Mouse (Mus musculus): Measurements from ENCODE around the gene Hist1h4h. TPM values are rescaled to one million over a fixed set of nuclear protein-coding genes. Genes with fewer than 3 reads are reported as not detected.
A peak's percentile ranks its signal among the peaks of the same experiment; 100 is the strongest.
"Not testable (repeated sequence)": the region's sequence is repeated elsewhere in the genome, so short reads cannot be mapped to it uniquely, and the experiment has no call there.

Gene Hist1h4h
- polyA plus RNA-seq, 1 experiment from 2014 or later: 4.6 TPM

GRCm38 (mm10) chr13:23552962-23553361 is 22.1 kb downstream of the Hist1h4h start, which contains the start of gene Hist1h1d:
Gene Hist1h1d, plus strand, starts transcription at chr13:23553262.
- H3K36me3 ChIP-seq: no peaks in the 10 kb centered on the region
- no peaks in the 10 kb centered on the region for H3K27me3 ChIP-seq (replicated peaks)
- H3K9ac ChIP-seq: no peak within 1 kb of the TSS
- peak within 1 kb of the TSS; percentile 98; the same call in 1 of the 2 replicates for H3K4me2 ChIP-seq (replicated peaks)
- no peak within 1 kb of the TSS for H3K4me3 ChIP-seq
- ATAC-seq (ENCODE audit: low FRiP score, low read depth): no peak
- no peaks in the 10 kb centered on the region for H3K9me3 ChIP-seq
- peaks cover 12% of the 10 kb centered on the region; the same call in 1 of the 2 replicates for H3K4me1 ChIP-seq
- H3K27ac ChIP-seq: no peak within 1 kb of the TSS; the same call in 1 of the 2 replicates

DNA sequence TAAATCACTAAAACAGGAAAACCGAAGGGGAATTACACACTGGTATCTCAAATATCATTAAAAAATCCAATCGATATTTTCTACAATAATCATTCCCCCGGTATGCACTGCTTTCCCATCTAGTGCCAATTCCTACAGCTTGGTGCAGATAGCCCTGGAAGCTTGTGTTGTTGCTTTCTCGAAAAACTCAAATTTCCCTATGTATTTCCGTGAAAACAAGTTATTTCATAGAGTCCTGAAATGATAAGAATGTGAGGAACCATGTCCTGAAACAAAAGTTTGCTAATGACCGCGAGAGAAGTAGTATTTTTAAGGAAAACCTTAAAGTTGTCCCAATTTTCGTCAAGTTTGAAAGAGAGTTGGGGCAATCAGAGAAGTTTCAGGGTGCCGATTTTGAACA is 23.5 kb downstream of the Hist1h4h start:
- H3K4me2 ChIP-seq (replicated peaks): peak overlapping the region; percentile 98
- H3K9ac ChIP-seq: peak overlapping the region; percentile 86; the same call in 1 of the 2 replicates
- H3K4me1 ChIP-seq: peaks cover 12% of the 10 kb centered on the region; the same call in 1 of the 2 replicates
- WGBS: 23% methylated on average over 9 of the region's 9 CpGs
- H3K27ac ChIP-seq: no peak overlapping the region
- H3K4me3 ChIP-seq: peak overlapping the region; percentile 57
- no peaks in the 10 kb centered on the region for H3K27me3 ChIP-seq (replicated peaks)
- ATAC-seq (ENCODE audit: low FRiP score, low read depth): no peak
- no peaks in the 10 kb centered on the region for H3K9me3 ChIP-seq
- H3K36me3 ChIP-seq: no peaks in the 10 kb centered on the region

- under 1% methylated on average over 54 of the region's 54 CpGs for WGBS
- H3K27me3 ChIP-seq (replicated peaks): no peaks in the 10 kb centered on the region
- H3K4me2 ChIP-seq (replicated peaks): peak overlapping the region; percentile 98
- peak overlapping the region; percentile 92 for H3K27ac ChIP-seq
- peaks cover 12% of the 10 kb centered on the region; the same call in 1 of the 2 replicates for H3K4me1 ChIP-seq
- no peaks in the 10 kb centered on the region for H3K36me3 ChIP-seq
- H3K9ac ChIP-seq: peak overlapping the region; percentile 86
- no peaks in the 10 kb centered on the region for H3K9me3 ChIP-seq
- H3K4me3 ChIP-seq: peak overlapping the region; percentile 57
- ATAC-seq (ENCODE audit: low FRiP score, low read depth): peak; percentile 88
These were observed 24.3 kb downstream of the Hist1h4h start for GRCm38 (mm10) chr13:23554925-23555838.

- Histone ChIP-seq H3K4me3 (peak overlapping the region; percentile 57), H3K9me3 (no peaks in the 10 kb centered on the region), H3K4me2 (replicated peaks) (peak overlapping the region; percentile 98), H3K9ac (peak overlapping the region; percentile 86), H3K27me3 (replicated peaks) (no peaks in the 10 kb centered on the region), H3K27ac (peak overlapping the region; percentile 92), H3K36me3 (no peaks in the 10 kb centered on the region), H3K4me1 (peaks cover 7% of the 10 kb centered on the region; the same call in 1 of the 2 replicates)
- under 1% methylated on average over 18 of the region's 18 CpGs for WGBS
- peak; percentile 59 for ATAC-seq (ENCODE audit: low FRiP score, low read depth)
These were observed 25.1 kb downstream of the Hist1h4h start for GRCm38 (mm10) chr13:23555839-23556416.

GRCm38 (mm10) chr13:23556906-23557305 is 26.1 kb downstream of the Hist1h4h start:
- no peak for ATAC-seq (ENCODE audit: low FRiP score, low read depth)

GRCm38 (mm10) chr13:23560699-23561098 is 29.8 kb downstream of the Hist1h4h start:
- not testable (repeated sequence) for H3K9me3 ChIP-seq; ATAC-seq (ENCODE audit: low FRiP score, low read depth); H3K9ac ChIP-seq; H3K27me3 ChIP-seq (replicated peaks); H3K27ac ChIP-seq; H3K4me3 ChIP-seq; H3K4me1 ChIP-seq; H3K36me3 ChIP-seq
- peak overlapping the region; percentile 27; the same call in 1 of the 2 replicates for H3K4me2 ChIP-seq (replicated peaks)
- WGBS: 20% methylated on average over 2 of the region's 2 CpGs

More at GRCm38 (mm10) chr13:23556906-23557305, 26.1 kb downstream of the Hist1h4h start:
- no peaks in the 10 kb centered on the region for H3K27me3 ChIP-seq (replicated peaks)
- peak overlapping the region; percentile 98; the same call in 1 of the 2 replicates for H3K4me2 ChIP-seq (replicated peaks)
- H3K9ac ChIP-seq: no peak overlapping the region
- 76% methylated on average over 3 of the region's 3 CpGs for WGBS
- no peaks in the 10 kb centered on the region for H3K36me3 ChIP-seq
- H3K9me3 ChIP-seq: no peaks in the 10 kb centered on the region
- no peak overlapping the region for H3K4me3 ChIP-seq
- H3K4me1 ChIP-seq: peaks cover 5% of the 10 kb centered on the region; the same call in 1 of the 2 replicates
- no peak overlapping the region for H3K27ac ChIP-seq

DNA sequence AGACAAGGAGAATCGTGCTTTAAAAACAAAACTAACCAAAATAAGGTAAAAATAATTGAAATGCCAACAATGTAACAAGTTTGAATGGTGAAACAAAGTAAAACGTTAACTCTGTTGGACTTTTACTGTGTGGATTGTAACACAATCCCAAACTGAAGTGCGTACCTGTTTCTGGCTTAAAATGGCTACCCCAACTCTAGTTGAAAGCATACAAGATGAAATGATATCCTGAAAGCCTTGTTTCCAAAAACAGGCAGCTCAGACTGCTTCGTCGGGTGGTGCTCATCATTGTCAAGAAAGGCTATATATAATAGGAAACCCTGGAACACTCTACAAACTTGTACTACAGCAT is 30.7 kb downstream of the Hist1h4h start:
- not testable (repeated sequence) for H3K36me3 ChIP-seq; H3K9me3 ChIP-seq; H3K27me3 ChIP-seq (replicated peaks); H3K4me1 ChIP-seq; ATAC-seq (ENCODE audit: low FRiP score, low read depth)
- 0% methylated on average over 2 of the region's 5 CpGs for WGBS
- Histone ChIP-seq H3K4me2 (replicated peaks) (peak overlapping the region; percentile 67), H3K9ac (peak overlapping the region; percentile 56; the same call in 1 of the 2 replicates), H3K27ac (0 out of 2 replicates have a peak overlapping the region, but pooled peaks have one; percentile 82), H3K4me3 (peak overlapping the region; percentile 41)

- H3K27me3 ChIP-seq (replicated peaks); H3K4me1 ChIP-seq; H3K9me3 ChIP-seq; H3K36me3 ChIP-seq: not testable (repeated sequence)
- Histone ChIP-seq H3K4me3 (peak within 1 kb of the TSS; percentile 41), H3K9ac (peak within 1 kb of the TSS; percentile 56), H3K4me2 (replicated peaks) (peak within 1 kb of the TSS; percentile 67), H3K27ac (peak within 1 kb of the TSS; percentile 92)
- peak; percentile 98 for ATAC-seq (ENCODE audit: low FRiP score, low read depth)
- under 1% methylated on average over 65 of the region's 67 CpGs for WGBS
These were observed 31.2 kb downstream of the Hist1h4h start, which contains the start of gene Hist1h3e for GRCm38 (mm10) chr13:23561883-23562659. Gene Hist1h3e, minus strand, starts transcription at chr13:23562369.

DNA sequence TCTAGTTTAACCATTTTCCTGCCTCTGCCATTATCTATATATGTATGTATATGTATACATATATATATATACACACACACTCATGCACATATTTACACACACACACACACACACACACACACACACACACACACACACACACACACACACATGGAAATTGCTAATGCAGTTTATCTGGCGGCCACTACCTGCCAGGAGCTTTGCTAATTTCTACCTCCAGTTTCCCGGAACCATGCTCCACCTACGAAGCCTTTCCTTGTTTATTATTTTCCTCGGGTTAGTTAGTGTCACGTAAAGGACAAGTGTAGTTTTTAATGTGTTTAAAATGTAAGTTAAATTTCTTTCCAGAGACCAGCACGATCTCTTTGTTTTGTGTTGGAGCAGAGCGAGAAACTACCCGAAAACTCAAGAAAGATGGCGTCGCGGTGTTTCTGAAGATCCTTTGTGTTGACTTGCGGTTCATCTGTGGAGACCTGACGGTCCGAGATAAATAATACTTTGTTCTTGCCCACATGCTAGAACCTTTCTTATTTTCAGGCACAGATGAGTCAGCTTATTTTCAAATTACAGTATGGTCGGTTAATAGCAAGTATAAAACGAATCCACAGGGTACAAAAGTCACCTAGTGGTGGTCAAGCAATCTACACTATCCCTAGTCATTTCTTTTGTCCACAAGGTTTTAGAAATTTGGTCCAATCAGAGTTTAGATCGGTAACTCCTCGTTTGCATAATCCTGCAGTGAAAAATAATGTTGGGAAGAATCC is 32.0 kb downstream of the Hist1h4h start:
- Histone ChIP-seq H3K36me3 (no peaks in the 10 kb centered on the region), H3K27ac (peak overlapping the region; percentile 92), H3K4me2 (replicated peaks) (peak overlapping the region; percentile 67), H3K27me3 (replicated peaks) (no peaks in the 10 kb centered on the region), H3K4me3 (peak overlapping the region; percentile 41), H3K4me1 (no peaks in the 10 kb centered on the region), H3K9ac (peak overlapping the region; percentile 50), H3K9me3 (no peaks in the 10 kb centered on the region)
- ATAC-seq (ENCODE audit: low FRiP score, low read depth): peak; percentile 65
- WGBS: 4% methylated on average over 18 of the region's 18 CpGs

DNA sequence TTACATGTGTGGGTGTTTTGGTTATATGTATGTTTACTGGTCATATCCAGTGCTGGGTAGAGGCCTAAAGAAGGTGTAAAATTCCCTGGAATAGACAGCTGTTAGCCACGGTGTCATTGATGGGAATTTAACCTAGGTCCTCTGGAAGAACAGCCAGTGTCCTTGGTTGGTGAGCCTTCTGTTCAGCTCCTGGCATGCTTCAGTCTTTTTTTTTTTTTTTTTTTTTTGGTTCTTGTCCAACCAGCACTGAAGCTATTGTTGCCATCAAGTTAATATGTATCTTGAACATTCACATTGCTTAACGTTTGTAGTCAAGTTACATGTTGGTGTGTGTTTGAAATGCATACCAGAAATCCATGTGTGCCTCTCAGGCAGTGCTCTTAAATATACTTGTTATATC is 33.6 kb downstream of the Hist1h4h start:
- Histone ChIP-seq H3K4me3 (no peak overlapping the region), H3K9me3 (no peaks in the 10 kb centered on the region), H3K4me1 (no peaks in the 10 kb centered on the region), H3K9ac (no peak overlapping the region), H3K4me2 (replicated peaks) (no peak overlapping the region), H3K36me3 (no peaks in the 10 kb centered on the region), H3K27me3 (replicated peaks) (no peaks in the 10 kb centered on the region), H3K27ac (no peak overlapping the region)
- 92% methylated on average over 2 of the region's 2 CpGs for WGBS
- ATAC-seq (ENCODE audit: low FRiP score, low read depth): no peak
